Mouse (Mus musculus) intestine, embryonic 15.5 days (tissue): Measurements from ENCODE around the gene Baat. TPM values are rescaled to one million over a fixed set of nuclear protein-coding genes. Genes with fewer than 3 reads are reported as not detected.
"Not testable (repeated sequence)": the region's sequence is repeated elsewhere in the genome, so short reads cannot be mapped to it uniquely, and the experiment has no call there.

Experiments used
- ATAC-seq: fragments of 200-750 bp; cut with Nextera tagmentation; 2 replicates; pipeline ENCODE4 v1.8.0; 2017; ENCODE audit warnings: moderate TSS enrichment, moderate library complexity
- H3K27ac ChIP-seq: fragments of 300-500 bp; sonication (generic); 2 replicates; pipeline ENCODE4 v1.5.1; 2015; ENCODE audit warnings: mild to moderate bottlenecking, inconsistent platforms
- H3K27me3 ChIP-seq: fragments of 300-500 bp; sonication (generic); replicated peaks from 2 replicates; pipeline ENCODE4 v1.6.1; 2015; ENCODE audit warnings: inconsistent platforms
- H3K36me3 ChIP-seq: fragments of 300-500 bp; sonication (generic); 2 replicates; pipeline ENCODE4 v1.6.1; 2015; ENCODE audit warnings: inconsistent platforms
- H3K4me1 ChIP-seq: fragments of 300-500 bp; sonication (generic); replicated peaks from 2 replicates; pipeline ENCODE4 v1.6.1; 2015; ENCODE audit warnings: inconsistent platforms
- H3K4me2 ChIP-seq: fragments of 300-500 bp; sonication (generic); replicated peaks from 2 replicates; pipeline ENCODE4 v1.6.1; 2015; ENCODE audit warnings: mild to moderate bottlenecking, inconsistent platforms
- H3K4me3 ChIP-seq: fragments of 300-500 bp; sonication (generic); replicated peaks from 2 replicates; pipeline ENCODE4 v1.5.1; 2015; ENCODE audit warnings: inconsistent platforms
- H3K9ac ChIP-seq: fragments of 300-500 bp; sonication (generic); 2 replicates; pipeline ENCODE4 v1.6.1; 2015; ENCODE audit warnings: inconsistent platforms
- H3K9me3 ChIP-seq: fragments of 300-500 bp; sonication (generic); 2 replicates; pipeline ENCODE4 v1.6.1; 2016; ENCODE audit warnings: inconsistent platforms
- WGBS: fragments of 180-500 bp; shearing (Covaris S2); methylation state at CpG from one replicate; pipeline ENCODE4 v1.1.7; 2015; 5-methylcytosine and 5-hydroxymethylcytosine counted together
- polyA plus RNA-seq: library from polyadenylated mRNA; unstranded; fragments of >200 nt; fragmentation: Nextera tagmentation; extraction: Ambion mirVana; gene quantifications from 2 replicates; pipeline ENCODE4 v1.2.1, GENCODE M21; 2015

Gene Baat
- polyA plus RNA-seq, 1 experiment from 2014 or later = 0.44 TPM

DNA sequence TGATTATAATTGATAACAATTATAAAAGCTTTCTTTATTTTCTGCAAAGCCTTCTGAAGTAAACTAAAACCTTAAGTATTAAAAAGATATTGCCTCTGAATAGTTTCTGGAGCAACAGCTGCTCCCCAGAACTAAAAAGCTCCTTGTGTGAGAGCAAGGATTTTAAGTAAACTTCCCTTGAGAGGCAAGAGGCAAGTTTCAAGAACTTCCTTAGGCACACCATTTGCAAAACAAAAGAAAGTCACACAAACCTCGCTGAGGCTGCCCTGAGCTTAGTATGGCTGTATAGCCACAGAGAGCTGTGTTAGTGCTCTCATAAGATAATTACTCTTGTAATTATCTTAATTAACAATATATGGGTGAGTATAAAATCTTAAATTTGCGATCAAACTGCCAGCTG is 27.3 kb downstream of the Baat start:
- H3K4me2 ChIP-seq = peak overlapping the region; percentile 18
- H3K27ac ChIP-seq = not testable (repeated sequence)

DNA sequence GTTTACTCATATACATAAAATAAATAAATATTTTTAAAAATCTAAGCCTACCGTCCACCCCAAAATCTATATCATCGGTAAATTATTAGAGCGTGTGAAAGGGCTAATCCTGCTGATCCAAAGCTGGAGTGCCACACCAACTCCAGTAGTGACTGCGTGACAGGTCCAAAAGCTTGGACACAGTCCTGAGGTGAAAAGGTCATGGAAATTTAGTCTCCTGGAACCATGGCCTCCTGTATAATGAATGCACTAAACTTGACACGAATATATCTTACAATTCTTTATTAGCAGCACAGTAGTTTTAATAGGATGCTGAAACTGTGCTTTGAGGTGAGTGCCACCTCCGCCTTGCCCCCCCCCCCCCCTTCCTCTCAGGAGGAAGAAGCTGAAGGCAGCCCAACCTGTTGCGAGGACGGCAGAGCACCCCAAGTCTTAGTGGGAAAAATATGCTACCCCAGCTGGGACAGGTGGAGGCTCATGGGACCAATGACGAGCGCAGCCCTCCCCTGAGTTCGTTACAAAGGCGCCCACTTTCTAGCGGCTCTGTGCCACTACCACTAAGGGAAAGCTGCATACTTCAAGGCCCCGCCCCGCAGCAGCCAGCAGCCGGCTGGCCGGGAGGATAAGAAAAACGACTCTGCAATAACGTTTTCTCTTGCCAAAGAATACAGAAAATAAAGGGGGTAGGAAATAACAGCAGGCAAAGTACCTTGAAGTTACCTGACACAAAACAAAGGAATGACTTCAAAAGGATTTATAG is 28.1 kb downstream of the Baat start:
- no peaks in the 10 kb centered on the region for H3K27me3 ChIP-seq
- no peaks in the 10 kb centered on the region for H3K4me1 ChIP-seq
- no peak overlapping the region for H3K9ac ChIP-seq
- peak overlapping the region; percentile 25 for H3K4me3 ChIP-seq
- 20% methylated on average over 19 of the region's 19 CpGs for WGBS
- ATAC-seq = 0 out of 2 replicates have a peak, but pooled peaks have one; percentile 29
- no peaks in the 10 kb centered on the region for H3K36me3 ChIP-seq
- peak overlapping the region; percentile 62 for H3K4me2 ChIP-seq
- no peak overlapping the region for H3K27ac ChIP-seq
- H3K9me3 ChIP-seq = no peaks in the 10 kb centered on the region

More for the DNA sequence above, 27.3 kb downstream of the Baat start:
- WGBS = 14% methylated on average over 2 of the region's 2 CpGs
- not testable (repeated sequence) for H3K4me1 ChIP-seq, H3K9me3 ChIP-seq, ATAC-seq, H3K27me3 ChIP-seq, H3K36me3 ChIP-seq, H3K9ac ChIP-seq, H3K4me3 ChIP-seq

DNA sequence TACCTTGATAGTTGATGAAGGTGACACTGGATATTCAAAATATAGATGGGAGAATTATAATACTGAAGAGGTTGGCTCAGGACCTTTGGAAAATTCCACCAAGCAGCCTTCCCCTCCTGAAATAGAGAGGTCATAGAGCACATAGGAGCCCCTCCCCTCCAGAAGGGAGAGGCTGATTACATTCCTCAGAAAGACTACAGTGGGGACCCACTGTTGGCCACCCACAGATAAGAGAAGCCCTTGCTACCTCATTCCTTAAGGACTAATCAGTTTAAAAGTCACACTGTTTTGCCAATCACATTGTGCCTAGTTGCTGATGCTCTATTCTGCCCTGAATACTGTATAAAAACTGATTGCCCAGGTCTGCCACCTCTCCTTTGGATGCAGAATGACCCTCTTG is 31.8 kb downstream of the Baat start:
- Histone ChIP-seq H3K36me3 (no peaks in the 10 kb centered on the region), H3K27me3 (no peaks in the 10 kb centered on the region), H3K9ac (no peak overlapping the region), H3K27ac (no peak overlapping the region), H3K4me1 (no peaks in the 10 kb centered on the region), H3K4me2 (no peak overlapping the region), H3K4me3 (no peak overlapping the region), H3K9me3 (no peaks in the 10 kb centered on the region)
- peak; percentile 52; the same call in 1 of the 2 replicates for ATAC-seq

DNA sequence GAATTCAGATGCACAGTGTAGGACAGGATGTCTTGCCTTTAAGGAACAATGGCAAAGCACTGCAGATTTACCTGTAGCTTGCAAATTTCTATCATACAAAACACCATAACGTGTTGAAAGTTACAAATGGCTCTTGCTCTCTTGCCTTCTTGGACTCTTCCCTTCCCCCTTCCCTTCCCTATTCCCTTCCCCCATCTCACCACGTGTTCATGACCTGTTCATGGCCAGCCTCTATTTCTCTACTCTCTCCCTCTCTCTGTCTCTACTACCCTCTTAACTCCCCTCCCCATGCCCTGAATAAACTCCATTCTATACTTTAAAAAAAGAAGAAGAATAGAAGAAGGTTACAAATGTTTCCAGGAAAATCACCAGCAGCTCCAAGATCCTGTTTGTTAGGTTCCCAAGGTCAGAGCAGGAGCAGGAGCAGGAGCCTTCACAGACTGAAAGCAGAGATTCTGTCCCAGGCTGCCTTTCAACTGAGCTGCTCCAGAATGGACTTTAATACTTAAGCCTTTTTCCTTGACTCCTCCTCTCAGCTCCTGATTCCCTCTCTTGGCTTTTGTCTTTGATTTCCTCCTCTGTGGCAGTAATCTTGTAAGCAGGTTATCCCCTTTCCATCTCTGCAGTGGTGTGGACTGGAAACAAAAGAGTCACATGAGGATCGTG is 32.8 kb downstream of the Baat start, which contains the start of gene Acnat1:
TSS of gene Acnat1 (minus strand) at position 478 of the 666 bp plus-strand sequence.
- no peaks in the 10 kb centered on the region for H3K9me3 ChIP-seq
- H3K27ac ChIP-seq = 0 out of 2 replicates have a peak within 1 kb of the TSS, but pooled peaks have one; percentile 20

DNA sequence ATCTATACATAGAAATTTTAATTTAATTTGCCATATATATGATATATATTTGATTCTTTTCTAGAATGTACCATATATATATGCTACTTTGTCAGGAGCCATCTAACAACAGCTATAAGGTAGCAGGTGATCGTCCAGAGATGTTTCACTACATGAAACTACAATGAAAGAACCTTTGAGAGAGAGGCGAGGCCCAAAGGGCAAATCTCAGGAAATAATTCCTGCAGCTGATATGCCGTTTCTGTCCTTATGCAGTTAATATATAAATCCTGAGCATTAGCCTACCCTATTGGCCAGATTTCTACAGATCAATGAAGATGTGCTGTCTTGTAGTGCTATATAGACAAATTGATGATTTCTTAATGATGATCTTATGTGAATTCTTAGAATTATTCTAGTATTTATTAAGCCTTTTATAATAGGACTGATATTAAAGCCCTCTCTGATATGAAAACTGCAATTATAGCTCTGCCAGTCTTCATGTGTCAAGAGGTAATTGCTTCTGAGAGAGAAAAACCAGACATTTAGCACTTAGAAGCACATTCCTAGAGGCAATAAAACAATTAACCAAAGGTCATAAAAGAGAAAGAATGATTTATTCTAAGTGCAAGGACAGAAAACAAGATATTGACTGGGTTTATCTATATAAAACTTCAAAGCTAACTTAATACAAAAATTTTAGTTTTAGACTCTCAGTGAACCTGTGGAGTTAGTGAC is 36.8 kb downstream of the Baat start:
- Histone ChIP-seq H3K4me1 (no peaks in the 10 kb centered on the region), H3K9me3 (no peaks in the 10 kb centered on the region), H3K27ac (no peak overlapping the region), H3K4me3 (no peak overlapping the region), H3K9ac (no peak overlapping the region), H3K4me2 (no peak overlapping the region), H3K27me3 (no peaks in the 10 kb centered on the region), H3K36me3 (no peaks in the 10 kb centered on the region)
- 52% methylated on average over 3 of the region's 3 CpGs for WGBS
- ATAC-seq = peak; percentile 67

More for the DNA sequence above, 32.8 kb downstream of the Baat start, which contains the start of gene Acnat1:
- peak; percentile 83 for ATAC-seq
- Histone ChIP-seq H3K4me1 (no peaks in the 10 kb centered on the region), H3K36me3 (no peaks in the 10 kb centered on the region), H3K9ac (no peak within 1 kb of the TSS), H3K4me2 (no peak within 1 kb of the TSS), H3K27me3 (no peaks in the 10 kb centered on the region), H3K4me3 (no peak within 1 kb of the TSS)
- 35% methylated on average over 3 of the region's 3 CpGs for WGBS

DNA sequence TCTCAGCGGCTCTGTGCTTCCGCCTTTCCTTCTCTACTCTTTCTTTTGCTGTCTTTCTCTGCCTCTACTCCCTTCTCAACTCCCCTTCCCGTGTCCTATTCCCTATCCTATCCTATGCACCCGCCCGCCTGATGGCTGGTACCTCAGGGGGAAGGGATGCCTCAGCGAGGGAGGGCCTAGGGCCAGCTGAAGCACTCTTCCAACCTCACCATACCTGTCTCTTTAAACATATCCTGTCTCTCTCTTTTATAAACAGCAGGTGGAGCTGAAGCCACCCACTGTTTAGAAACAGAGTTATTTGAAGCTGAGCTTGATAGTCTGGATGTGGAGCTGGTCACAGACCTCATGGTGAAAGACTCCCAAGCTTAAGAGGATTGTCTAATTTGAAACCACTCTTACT is 39.0 kb downstream of the Baat start:
- WGBS = 91% methylated on average over 6 of the region's 6 CpGs
- H3K9me3 ChIP-seq = no peaks in the 10 kb centered on the region
- no peak overlapping the region for H3K27ac ChIP-seq
- H3K4me1 ChIP-seq = no peaks in the 10 kb centered on the region
- no peak overlapping the region for H3K4me3 ChIP-seq
- no peaks in the 10 kb centered on the region for H3K27me3 ChIP-seq
- no peak overlapping the region for H3K4me2 ChIP-seq
- no peak overlapping the region for H3K9ac ChIP-seq
- no peaks in the 10 kb centered on the region for H3K36me3 ChIP-seq
- no peak for ATAC-seq

DNA sequence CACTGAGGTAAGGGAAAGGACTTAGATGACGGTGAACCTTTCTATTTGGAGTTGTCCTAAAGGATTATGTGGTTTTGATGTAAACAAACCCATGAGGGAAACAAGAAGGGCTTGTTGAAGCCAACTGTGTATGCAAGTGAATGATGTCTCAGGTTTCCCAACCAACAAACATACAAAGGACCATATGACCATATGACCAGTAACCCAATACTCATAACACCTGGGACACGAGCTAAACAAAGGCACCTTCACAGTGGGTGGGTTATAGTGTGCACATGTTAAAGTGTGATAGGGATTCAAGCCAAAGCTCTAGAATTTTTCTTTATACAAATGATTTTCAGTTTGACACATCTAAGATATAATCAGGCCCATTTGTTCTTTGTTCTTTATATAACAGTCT is 50.2 kb downstream of the Baat start:
- WGBS = 68% methylated on average over 2 of the region's 2 CpGs
- H3K4me2 ChIP-seq = no peak overlapping the region
- no peak overlapping the region for H3K9ac ChIP-seq
- H3K27me3 ChIP-seq = no peaks in the 10 kb centered on the region
- no peaks in the 10 kb centered on the region for H3K36me3 ChIP-seq
- H3K4me1 ChIP-seq = no peaks in the 10 kb centered on the region
- no peak overlapping the region for H3K4me3 ChIP-seq
- no peak for ATAC-seq
- H3K27ac ChIP-seq = no peak overlapping the region
- H3K9me3 ChIP-seq = no peaks in the 10 kb centered on the region

DNA sequence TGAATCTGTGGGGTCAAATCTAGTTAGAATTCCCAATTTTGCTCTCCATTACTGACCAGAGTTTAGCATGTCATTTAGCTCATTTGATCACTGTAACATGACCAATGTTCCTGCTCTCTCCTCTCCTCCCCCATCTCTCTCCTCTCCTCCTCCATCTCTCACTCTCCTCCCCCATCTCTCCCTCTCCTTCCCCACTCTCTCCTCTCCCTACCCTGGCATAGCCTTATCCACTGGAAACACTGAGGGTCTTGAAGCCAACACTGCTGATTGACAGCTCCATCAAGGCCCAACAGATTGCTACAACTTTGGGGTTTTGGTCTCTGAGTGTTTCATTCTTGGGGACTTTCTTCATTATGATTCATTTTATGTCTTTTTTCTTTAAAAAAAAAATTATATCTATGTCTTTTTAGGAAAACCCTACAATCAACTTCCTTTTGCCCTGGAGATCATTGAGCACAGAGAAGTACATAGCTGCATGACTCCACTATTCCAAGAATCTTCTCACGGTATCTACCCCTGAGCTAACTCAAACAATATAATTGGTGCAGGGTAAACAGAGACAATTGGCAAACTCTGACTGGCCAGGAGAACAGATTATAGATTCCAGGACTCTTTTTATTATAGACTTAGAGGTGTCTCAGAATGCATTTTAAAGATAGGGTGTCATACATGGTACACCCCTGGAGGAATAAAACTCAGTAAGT is 54.4 kb downstream of the Baat start:
- 20% methylated on average over 1 of the region's 1 CpGs for WGBS

DNA sequence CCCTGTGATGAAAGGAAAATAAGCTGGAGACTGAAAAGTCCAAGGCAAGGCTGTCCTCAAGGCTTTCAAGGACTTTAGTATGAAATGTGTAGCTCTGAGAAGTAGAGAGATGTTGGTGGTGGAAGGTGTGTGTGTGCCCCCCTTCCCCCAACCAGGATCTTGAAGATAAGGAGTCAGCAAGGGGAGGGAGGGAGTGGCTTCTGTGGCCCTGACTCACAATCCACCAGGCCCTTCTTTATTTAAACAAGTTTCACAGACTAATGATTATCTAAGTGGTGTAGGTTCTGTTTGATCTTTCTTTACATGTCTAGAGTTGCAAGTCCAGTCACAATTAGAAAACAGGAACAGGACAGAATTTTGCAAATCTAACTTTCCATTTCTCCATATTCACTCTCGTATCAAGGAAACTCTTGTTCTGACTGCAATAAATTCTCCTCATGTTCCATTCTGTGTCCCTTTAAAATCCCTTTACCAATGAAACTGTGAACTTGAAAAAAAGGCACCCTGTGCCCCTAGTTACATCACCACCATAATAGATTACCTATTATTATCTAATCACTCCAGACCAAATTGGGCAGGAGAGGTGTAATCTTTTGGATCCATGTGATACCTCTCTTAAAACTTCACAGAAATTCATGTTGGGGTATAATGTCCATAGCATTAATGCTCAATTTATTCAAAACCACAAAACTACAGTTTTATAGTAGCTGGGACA is 55.1 kb downstream of the Baat start:
- peak; percentile 79 for ATAC-seq
- WGBS = 53% methylated on average over 1 of the region's 1 CpGs
- H3K9me3 ChIP-seq, H3K4me2 ChIP-seq, H3K27ac ChIP-seq, H3K36me3 ChIP-seq, H3K4me3 ChIP-seq, H3K4me1 ChIP-seq, H3K27me3 ChIP-seq, H3K9ac ChIP-seq: not testable (repeated sequence)

More for the DNA sequence above, 54.4 kb downstream of the Baat start:
- Histone ChIP-seq H3K9me3 (no peaks in the 10 kb centered on the region), H3K27me3 (no peaks in the 10 kb centered on the region), H3K4me3 (no peak overlapping the region), H3K27ac (no peak overlapping the region), H3K36me3 (no peaks in the 10 kb centered on the region), H3K4me2 (no peak overlapping the region), H3K4me1 (no peaks in the 10 kb centered on the region), H3K9ac (no peak overlapping the region)
- no peak for ATAC-seq
